Mouse (Mus musculus): ENCODE results near the gene Ptprt.

The Ptprt gene

DNA sequence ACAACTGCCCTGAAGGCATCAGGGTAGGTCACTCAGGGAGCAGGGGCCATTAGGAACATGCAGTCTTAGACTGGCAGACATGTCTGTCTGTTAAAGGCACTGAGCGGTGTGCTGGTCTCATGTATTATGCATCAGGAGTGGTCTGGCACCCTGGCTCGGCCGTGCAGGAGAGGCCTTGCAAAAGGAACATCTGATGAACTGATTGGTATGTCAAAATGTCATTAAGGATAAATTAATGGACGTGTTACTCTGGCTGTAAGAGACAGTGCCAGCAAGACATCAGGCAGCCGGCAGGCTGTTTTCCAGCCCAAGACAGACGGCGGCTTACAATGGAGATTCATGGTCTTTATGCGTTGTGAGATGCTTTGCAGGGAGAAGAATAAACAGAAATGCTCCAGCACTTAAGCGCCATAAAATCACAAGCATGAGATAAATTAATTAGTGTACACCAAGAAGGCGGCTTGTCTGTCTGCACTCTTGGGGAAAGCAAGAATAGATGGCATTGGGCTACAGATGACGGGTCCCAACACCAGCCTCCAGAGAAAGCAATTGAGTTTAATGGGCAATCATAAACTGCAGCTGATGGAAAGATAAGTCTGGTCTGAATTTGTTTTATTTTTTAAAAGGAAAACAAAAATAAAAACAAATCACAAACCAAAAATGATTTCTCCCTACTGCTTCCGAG lies 992.5 kb downstream of the Ptprt start:
- DNase-seq (ENCODE audit: low spot score), result no peak

GRCm38 (mm10) chr2:161661912-161662311 lies 999.0 kb downstream of the Ptprt start:
- DNase-seq (ENCODE audit: low spot score), result peak; percentile 7

- peak; percentile 43 for DNase-seq (ENCODE audit: low spot score)
Observed at GRCm38 (mm10) chr2:161660827-161661226, 1000.1 kb downstream of the Ptprt start.

DNA sequence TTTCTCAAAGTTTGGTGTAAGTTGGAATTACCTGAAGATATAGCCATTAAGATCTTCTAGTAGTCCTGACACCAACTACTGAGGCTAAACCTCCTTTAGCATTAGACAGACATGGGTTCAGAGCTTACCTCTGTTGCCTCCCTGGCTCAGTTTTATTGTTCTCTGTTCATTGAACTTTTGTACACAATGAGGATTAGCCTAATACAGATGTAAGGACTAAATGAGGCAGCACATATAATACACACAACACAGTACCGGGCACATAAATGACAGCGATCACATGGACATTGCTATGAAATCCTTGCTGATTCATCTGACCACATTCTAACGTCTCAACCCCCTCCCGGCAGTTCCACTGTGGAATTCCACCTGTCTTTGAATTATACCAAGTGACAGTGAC lies 1003.9 kb downstream of the Ptprt start:
- DNase-seq (ENCODE audit: low spot score), result no peak

DNA sequence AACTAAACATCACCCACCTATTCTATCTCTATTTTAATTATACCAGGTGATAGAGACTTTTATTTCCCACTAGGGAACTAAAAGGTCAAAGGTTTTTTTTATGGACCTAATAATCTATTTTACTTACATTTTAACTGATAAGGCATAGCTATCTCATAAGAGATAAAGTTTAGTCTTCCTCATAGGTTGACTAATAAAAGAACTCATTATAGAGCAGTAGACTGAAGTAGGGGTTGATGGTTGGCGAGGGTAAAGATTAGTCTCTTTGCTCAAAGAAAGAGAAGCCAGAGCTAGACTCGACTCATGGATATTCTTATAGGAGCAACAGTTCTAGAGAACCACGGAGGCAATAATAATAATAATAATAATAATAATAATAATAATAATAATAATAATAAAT lies 1004.3 kb downstream of the Ptprt start:
- no peak for DNase-seq (ENCODE audit: low spot score)

DNA sequence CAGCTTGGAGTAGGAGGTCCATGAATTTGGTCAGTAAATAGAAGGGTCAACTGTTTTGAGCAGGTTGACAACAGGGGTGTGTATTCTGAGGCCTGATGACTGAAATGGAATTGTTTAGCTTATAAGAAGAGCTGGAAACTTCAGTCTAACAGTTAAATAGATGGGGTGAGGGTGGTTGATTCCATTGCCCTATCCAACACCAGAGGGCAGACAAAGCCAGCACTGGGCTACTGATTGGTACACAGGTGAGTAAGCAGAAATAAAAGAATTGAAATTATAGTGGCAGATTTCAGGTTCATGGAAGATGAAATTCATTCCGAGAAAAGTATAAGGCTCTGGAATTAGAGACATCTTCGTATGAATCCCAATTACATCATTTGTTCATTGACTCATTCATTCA lies 1020.1 kb downstream of the Ptprt start:
- DNase-seq (ENCODE audit: low spot score), result no peak

DNA sequence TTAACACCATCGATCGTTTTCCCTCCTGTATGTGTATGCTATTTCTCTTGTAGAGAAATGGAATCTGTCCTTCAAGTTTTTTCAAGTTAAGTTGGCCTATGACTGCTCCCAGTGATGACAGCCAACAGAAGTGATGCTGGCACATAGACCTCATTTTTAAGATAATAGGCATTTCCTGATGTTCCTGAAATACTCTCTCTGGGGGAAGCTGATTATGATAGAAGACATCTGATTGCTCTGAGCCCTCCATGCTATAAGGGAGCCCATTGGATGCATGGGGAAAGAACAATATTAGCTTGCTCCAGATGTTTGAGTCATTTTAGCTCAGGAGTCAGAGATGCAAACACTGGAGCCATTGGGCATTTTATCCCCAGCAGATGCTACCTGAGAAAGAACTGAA lies 1026.9 kb downstream of the Ptprt start:
- DNase-seq (ENCODE audit: low spot score), result no peak

- DNase-seq (ENCODE audit: low spot score), result no peak
Observed at GRCm38 (mm10) chr2:161625896-161626295, 1035.1 kb downstream of the Ptprt start.

- no peak for DNase-seq (ENCODE audit: low spot score)
Observed at GRCm38 (mm10) chr2:161608401-161608800, 1052.5 kb downstream of the Ptprt start.

- DNase-seq (ENCODE audit: low spot score), result no peak
Observed at GRCm38 (mm10) chr2:161607372-161607771, 1053.6 kb downstream of the Ptprt start.

DNA sequence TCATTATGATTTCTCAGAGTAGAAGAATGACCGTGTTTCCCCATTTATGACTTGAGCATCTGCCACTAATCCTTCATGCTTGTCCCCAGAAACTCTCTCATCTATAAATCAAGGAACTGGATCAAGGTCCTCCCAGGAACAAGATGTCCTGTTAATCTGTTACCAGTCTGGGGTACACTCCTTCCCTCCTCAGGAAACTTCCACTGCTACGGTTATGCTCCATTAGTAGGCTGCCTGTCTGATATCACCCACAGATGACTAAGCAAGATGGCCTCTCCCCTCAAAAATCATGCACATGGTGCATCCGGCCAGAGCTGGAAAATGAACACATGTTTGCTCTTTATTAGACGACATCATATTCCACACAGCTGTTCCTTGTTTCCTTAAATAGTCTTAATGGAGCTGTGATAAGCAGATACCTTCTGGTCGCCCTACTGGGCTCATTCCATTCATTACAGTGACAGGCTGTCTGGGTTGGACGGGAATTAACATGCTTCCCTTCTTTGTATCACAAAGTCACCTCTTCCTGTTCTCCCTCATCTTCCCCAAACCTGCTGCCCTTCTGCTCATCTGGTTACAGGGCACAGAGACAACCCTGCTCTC lies 1060.6 kb downstream of the Ptprt start:
- peak; percentile 5 for DNase-seq (ENCODE audit: low spot score)

GRCm38 (mm10) chr2:161593391-161594152 lies 1067.4 kb downstream of the Ptprt start:
- no peak for DNase-seq (ENCODE audit: low spot score)

DNA sequence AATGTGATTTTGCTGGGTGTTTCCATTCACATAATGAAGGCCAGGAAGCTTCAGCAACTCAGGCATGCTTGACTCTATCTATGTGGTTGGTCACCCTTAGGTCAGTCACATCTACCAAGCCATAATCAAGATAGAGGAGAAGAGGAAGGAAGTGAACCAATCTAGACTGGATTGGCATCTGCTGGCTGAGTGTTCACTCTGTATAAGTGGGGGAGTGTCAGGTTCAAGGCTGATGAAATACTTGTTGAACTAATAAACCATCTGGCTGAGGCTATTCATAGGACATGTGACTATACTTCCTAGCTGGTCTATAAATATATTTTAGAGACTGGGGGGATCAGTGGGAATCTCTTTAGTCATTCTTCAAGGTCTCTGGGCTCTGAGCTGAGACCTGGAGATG lies 1086.5 kb downstream of the Ptprt start:
- DNase-seq (ENCODE audit: low spot score), result no peak

GRCm38 (mm10) chr2:161572201-161572600 lies 1088.7 kb downstream of the Ptprt start:
- DNase-seq (ENCODE audit: low spot score), result no peak

GRCm38 (mm10) chr2:161570236-161570995 lies 1090.5 kb downstream of the Ptprt start:
- peak; percentile 21 for DNase-seq (ENCODE audit: low spot score)

GRCm38 (mm10) chr2:161561502-161561901 lies 1099.4 kb downstream of the Ptprt start:
- DNase-seq (ENCODE audit: low spot score), result peak; percentile 4

GRCm38 (mm10) chr2:161557874-161558273 lies 1103.1 kb downstream of the Ptprt start:
- no peak for DNase-seq (ENCODE audit: low spot score)

DNA sequence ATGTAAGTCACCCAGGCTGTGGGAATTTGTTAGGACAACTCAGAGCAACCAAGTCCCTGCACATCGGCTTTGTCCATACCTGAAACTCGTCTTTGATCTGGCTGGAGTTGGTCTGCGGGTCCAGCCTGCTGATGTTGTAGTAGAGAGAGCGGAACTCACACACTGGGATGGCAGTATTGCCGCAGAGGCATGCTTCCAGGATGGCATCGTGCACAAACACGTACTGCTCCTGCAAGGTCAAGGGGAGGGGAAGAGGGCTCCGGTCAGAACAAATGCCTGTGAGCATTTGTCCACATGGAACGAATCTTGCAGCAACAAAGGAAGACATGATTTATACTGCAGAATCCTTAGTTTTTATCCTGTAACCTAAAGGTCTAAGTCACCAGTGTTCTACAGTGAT lies 1107.3 kb downstream of the Ptprt start:
- no peak for DNase-seq (ENCODE audit: low spot score)

GRCm38 (mm10) chr2:161552011-161552410 lies 1108.9 kb downstream of the Ptprt start:
- DNase-seq (ENCODE audit: low spot score), result no peak

GRCm38 (mm10) chr2:161549577-161549976 lies 1111.4 kb downstream of the Ptprt start:
- DNase-seq (ENCODE audit: low spot score), result no peak

- DNase-seq (ENCODE audit: low spot score), result peak; percentile 7
Observed at GRCm38 (mm10) chr2:161547318-161547717, 1113.6 kb downstream of the Ptprt start.

DNA sequence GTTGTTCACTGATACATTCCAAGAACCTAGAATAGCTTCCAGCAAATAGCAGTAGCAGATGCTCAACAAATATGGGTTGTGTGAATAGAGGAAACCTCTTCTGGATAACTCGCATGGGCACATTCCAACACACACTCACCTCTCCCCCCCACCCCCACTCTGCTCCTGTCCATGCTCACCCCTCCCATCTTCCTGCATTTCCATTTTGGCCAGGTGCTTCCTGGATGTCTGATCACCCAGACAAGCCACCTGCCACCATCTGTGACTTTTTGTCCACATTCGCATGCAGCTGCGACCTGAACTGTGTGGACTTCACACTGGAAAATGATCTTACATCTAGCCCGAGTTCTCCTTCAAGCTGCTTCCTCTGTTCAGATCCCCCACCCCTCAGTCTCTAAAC lies 1115.5 kb downstream of the Ptprt start:
- DNase-seq (ENCODE audit: low spot score), result no peak

Data from layer of hippocampus, adult 11-12 months (tissue).